Mouse (Mus musculus) olfactory bulb, adult 2 months (tissue): Measurements from ENCODE around the gene Wdr54.

Experiments used
- CTCF ChIP-seq: fragments of 200-500 bp; IDR thresholded peaks from 2 replicates; pipeline ENCODE4 v1.5.1; 2012; ENCODE audit warnings: low read depth, mild to moderate bottlenecking, low read length, moderate library complexity; ENCODE audit not compliant: insufficient read depth
- POLR2A ChIP-seq: fragments of 200-500 bp; IDR thresholded peaks from 2 replicates; pipeline ENCODE4 v1.6.1; 2012; ENCODE audit warnings: mild to moderate bottlenecking, low read depth, low read length, moderate library complexity; ENCODE audit not compliant: insufficient read depth

GRCm38 (mm10) chr6:83161442-83161841 is 5.2 kb upstream of the Wdr54 start:
- TF ChIP-seq CTCF: no peak
- TF ChIP-seq POLR2A: no peak
